Mouse (Mus musculus): ENCODE measurements around the gene Marc2.

Gene Marc2

DNA sequence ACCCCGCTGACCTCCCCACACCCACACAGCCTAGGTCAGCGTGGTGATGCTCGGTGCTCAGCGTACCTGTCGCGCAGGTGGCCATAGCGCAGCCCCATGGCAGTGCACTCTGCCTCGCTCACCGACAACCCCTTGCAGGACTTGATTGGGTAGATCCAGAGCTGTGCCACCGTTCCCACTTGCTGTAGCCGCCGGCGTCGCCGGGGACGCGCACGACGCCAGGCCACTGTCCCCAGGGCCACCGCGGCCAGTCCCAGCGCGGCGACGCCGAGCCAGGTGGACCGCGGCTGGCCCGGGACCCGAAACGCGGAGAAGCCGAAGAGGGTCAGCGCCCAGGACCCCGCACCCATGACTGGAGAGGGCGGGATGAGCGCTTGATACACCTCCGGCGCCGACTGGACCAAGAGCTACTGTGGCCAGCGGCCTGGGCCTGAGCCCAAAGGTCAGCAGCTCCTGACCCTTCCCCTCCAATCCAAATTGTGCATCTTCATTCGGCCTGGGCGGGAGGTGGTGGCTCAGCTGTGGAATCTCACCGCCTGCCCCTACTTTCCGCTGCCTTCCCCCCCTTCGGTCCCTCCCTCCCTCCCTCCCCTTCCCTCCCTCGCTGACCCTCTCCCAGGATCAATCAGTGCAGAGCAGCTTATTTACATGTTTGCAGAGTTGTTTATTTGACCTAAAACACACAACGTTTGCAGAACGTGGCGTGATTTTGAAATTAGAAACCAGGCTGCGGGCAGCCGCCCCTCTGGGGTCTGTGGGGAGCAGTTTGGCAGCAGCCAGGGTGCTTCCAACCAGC lies 35.3 kb downstream of the Marc2 start, which contains the start of gene Marc1:
TSS of gene Marc1 (minus strand) at position 534 of the 796 bp plus-strand sequence.
- intact Hi-C loops (cut with DNase I) = no loop called here

DNA sequence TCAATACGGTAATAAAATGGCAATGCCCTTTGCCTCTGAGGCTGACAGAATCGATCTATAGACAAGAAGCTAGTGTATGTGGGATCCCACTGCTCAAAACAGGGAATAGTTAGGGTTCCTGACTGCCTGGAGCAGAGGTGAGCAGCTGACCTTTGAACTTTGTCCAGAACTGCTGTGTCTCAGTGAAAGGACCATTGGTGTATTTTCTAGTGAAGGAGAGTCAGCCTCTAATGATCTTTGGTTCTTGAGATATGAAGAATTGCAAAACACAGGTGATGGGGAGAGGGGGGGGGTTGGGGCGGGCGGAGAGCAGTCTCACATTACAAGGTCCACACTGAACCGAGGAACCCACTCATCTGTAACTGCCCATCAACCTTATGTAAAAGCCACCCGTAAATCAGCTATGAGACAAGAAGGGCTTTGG lies 36.7 kb downstream of the Marc2 start:
- intact Hi-C loops (cut with DNase I) = no loop called here

DNA sequence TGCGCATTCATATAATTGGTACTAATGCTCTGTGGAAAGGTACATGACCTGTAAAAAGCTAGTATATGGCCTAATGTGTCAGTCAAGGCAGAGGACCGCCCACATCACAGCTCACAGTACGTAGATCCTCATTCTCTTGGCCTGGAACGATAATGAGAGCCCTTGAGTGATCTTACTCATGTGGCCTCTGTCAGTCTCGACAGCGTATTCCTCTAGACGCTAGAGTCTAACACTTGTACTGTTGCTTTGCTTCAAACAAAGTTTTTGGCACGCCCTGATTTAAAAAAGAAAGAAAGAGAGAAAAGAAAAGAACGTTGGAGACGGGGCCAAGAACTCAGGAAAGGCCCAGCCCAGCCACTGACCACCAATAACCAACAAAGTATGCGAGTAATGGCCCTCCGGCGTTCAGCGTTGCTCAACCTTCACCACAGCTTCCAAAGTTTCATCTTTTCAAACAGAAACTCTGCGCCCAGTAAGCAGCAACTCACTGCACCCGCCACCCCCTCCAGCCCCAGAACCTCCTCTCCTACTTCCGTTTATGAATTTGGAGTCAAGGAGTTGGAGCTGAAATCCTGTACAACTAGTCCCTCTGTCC lies 37.7 kb downstream of the Marc2 start:
- intact Hi-C loops (cut with DNase I) = no loop called here

DNA sequence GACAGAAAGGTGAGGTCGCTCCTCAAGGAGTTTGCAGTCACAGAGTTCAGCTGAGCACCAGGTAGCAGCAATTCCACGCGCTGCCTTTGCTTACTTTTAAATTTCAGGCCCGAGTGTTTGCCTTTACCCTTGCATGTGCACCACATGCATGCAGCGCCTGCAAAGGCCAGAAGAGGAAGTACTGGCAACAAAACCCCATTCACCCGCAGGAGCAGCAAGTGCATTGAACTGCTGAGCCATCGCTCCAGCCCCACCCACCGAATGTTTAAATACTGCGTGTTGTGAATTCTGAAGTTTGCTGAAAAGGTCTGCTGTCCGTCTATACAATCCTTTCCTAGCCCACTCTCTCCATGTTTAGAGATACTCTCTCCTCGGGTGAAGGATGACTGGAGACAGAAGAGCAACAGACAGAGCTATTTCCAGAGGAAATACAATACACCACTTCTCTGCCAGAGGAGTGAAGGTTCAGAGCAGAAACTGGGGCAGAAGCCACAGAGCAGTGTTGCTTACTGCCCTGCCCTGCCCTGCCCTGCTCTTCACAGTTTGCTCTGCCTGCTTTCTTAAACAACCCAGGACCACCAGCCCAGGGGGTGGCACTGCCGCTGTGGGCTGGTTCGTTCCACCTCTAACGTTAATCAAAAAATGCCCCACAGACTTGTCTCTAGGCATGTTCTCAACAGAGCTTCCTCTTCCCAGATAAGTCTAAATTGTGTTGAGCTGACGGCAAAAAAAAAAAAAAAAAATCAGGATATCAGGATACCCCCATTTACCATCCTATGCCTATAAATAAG lies 38.4 kb downstream of the Marc2 start:
- intact Hi-C loops (cut with DNase I) = no loop called here

DNA sequence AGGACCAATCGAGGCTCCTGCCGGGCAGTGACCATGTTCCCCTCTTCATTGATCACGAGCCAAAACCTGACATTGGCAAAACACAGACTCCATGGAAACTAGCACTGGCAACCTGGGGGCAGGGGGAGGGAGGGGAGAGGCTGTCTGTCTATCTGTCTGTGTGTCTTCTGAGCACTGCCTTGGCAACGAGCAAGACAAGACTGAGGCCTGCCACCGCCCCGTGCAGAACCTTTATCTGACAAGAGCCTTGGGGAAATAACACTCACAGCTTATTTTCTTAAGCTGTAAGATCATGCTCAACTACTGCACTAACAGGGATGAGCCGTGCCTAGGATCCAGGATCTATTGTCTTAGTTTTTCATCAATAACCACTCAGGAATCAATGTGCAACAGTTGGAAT lies 39.1 kb downstream of the Marc2 start:
- intact Hi-C loops (cut with DNase I) = no loop called here

DNA sequence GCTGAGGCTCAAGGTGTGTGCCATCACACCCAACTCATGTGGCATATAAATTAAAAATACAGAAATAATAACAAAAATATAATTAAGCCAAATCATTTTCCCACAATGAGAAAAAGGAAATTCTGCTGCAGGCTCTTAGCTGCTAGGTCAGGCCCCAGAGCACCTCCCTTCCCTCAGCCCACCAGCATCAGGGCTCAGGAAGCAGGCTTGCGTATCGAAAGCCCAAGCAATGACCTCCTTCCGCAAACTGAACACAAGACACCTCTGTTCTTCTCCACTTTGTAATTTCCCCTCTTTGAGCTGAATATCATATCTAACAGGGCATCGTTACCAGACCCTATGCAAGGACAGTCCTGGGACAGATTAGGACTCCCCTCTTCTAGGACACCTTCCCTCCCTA lies 40.5 kb downstream of the Marc2 start:
- intact Hi-C loops (cut with DNase I) = no loop called here

DNA sequence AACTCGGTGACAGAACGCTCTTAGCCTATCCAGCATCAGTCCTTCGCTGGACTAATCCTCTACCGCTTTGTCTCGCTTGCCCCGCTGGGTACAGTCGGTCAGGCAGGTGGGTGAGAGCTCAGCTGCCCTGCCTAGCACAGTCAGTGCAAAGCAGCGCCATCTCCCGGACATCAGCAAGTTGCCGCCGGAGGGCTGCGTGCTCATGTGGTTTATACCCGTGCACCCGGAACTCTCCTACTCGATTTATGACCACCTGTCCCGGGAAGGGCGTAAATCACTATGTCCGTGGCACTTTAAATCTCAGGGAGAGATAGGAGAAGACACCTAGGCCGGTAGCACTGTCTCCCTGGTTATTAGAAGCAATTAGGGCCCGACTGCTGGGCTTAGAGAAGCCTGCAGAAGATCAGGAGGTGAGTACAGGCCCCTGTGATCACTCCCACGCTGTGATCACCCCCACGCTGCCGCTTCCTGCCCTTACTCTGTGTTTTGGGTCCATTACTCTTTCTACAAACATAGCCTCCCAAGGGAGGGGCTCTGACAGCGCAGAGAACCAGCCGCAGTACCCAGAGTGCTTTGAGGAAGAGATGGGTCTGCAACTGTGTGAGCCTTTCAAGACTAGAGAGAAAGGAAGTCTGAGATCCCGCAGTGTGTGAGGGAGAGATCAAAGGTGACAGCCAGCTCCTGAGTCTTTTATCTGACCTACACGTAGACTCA lies 52.9 kb downstream of the Marc2 start:
- intact Hi-C loops (cut with DNase I) = no loop called here

DNA sequence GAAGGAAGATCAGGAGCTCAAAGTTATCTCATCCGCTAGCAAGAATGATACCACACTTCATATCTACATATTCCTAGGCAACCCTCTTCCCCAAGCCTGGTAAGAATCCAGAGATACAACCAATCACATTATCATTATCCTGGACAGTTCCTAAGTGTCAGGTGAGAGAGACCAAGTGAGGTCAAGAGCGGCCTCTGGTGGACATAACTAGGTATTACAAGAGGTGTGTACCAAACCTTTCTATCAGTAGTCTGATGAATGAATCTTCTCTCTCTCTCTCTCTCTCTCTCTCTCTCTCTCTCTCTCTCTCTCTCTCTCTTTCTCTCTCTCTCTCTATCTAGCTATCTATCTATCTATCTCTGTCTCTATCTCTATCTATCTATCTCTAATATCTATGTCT lies 55.1 kb downstream of the Marc2 start:
- intact Hi-C loops (cut with DNase I) = no loop called here

DNA sequence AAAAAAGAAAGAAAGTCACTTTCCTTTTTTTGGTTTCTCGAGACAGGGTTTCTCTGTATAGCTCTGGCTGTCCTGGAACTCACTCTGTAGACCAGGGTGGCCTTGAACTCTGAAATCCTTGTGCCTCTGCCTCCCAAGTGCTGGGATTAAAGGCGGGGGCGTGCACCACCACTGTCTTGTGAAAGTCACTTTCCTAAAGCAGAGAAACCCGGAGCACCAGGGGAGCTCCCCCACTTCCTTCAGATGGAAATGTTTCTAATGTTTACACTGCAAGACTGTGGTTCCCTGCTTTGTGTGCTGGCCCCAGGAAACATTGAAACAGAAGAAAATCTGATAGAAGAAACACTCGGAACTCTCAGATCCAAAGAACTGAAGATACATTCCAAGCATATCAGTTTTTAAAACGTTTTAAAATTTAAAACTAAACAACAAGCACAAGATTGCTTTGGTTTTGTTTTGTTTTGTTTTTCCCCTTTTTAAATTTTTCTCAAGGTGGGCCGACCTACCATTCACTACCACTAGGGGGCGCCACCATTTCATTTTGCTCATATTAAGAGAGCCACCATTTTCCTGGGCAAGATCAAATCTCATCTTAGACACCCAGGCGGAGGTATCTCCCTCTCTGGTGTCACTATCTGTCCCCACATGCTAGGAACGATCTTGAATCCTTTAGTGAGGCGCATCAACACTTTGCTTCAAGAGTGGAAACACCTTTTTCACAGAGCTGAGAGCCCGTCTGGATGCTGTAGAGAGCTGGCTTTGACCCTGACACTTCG lies 59.7 kb downstream of the Marc2 start:
- intact Hi-C loops (cut with DNase I) = no loop called here

DNA sequence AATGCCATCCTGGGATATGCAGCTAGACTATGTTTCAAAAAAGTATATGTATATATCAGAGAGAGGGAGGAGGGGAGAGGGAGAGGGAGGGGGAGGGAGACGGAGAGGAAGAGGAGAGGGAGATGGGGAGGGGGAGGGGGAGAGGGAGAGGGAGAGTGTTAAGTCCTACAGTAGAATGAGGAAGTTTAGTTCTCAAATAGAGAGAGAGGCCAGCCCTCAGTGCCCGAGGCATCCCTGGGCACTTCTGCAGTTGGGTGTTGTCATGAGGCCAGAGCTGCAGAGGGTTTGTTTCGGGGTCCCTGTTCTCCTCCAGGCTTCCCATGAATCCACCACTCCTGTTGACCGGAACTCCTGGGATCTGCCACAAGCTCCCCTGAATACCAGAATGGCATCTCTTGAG lies 62.6 kb downstream of the Marc2 start:
- intact Hi-C loops (cut with DNase I) = no loop called here

DNA sequence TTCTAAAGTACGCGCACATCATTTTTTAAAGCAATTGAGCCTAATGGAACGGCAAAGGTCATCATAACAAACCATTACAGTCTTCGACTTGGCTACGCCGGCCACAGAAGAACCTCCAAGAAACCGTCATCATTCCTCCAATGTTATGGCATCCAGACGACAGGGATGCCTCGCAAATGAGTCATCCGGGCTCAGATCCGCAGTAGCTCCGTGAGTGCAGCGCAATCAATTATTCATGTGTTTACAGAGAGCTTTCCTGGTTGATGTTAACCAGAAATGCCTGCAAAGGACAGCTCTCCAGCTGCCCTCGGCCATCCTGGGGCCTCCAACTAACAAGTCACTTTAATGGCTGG lies 64.1 kb downstream of the Marc2 start:
- intact Hi-C loops (cut with DNase I) = no loop called here

DNA sequence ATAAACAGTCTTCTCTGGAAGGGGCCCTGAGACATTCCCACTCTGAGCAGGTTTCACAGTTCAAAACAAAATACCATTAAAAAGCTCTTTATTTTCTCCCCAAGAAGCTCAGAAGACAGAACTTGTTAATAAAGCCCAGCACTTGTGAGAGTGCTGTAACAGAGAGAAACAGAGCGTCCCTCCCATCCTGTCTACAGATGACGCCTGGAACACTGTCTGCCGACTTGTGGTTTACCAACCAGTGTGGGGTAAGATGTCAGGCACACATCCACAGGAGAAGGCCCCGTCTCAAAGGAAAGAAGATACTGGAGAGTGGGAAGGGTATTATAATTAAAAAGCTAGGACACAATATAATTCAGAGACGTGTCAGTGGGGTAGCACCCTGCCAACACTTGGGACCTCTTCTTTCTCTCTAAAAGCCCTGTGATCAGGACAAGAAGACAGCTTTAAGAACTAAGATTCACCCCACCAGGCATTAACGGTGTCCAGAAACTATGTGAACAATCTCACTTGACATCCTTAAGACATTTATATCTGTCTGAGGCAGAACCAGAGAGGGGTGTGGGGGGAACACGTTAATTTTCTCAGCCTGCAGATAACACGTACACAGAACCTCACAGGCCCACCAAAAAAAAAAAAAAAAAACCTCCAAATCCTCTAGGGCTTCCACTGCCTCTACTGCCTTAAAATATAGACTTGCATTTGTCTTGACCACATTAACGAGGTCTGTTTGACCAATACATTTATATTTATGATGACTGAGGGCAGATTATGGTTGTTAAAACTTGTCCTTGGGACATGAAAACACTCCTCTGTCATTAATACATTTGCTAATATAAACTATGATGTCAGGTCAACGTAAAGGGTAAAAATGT lies 64.7 kb downstream of the Marc2 start:
- intact Hi-C loops (cut with DNase I) = no loop called here

DNA sequence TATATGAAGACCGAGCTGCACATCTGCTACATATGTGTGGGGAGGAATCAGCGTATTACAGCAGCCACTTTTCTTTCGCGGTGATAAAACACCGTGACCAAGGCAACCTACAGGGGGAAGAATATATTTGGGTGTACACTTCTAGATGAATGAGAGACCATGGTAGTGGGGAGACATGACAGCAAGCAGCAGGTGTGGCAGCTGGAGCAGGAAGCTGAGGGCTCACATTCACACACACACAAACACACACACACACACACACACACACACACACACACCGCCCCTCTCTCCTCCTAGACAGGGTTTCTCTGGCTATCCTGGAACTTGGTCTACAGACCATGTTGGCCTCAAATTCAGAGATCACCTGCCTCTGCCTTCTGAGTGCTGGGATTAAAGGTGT lies 68.1 kb downstream of the Marc2 start:
- intact Hi-C loops (cut with DNase I) = loop anchor here (10.0 kb wide), 1 partner anchor 513 kb away; no protein-coding TSS in a partner anchor

DNA sequence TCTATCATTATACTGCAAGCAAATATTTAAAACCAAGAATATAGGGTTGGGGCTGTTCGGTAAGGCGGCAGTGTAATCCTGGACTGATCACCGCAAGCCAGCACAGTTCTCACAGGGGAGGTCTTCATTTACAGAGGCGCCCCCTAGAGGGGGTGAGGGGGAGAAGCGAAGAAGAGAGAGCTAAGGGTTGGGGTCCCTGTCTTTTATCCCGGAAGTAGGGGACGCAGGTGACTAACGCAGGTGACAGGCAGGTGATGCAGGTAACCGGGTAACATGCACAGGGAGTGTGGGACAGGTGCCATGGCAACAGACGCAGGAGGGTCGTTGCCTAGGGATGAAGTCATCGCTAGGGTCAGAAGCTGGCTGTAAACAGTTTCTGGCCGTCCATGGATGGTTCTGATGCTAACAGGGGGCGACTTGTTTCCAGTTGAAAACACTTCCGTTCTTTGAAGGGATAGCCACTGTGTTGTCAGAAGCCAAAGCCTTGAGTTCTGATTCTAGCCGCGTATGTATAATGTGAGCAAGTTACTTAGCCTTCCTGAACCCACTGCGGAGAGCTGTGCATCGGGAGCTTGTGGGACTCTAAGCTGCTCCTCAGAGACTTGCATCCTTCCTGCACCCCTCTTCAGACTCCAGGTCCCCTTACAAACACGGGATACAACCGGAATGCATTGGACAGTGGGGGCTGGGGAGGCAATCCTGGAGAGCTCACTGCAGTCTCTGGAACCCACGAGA lies 69.0 kb downstream of the Marc2 start:
- intact Hi-C loops (cut with DNase I) = loop anchor here (10.0 kb wide), 1 partner anchor 512 kb away; no protein-coding TSS in a partner anchor

DNA sequence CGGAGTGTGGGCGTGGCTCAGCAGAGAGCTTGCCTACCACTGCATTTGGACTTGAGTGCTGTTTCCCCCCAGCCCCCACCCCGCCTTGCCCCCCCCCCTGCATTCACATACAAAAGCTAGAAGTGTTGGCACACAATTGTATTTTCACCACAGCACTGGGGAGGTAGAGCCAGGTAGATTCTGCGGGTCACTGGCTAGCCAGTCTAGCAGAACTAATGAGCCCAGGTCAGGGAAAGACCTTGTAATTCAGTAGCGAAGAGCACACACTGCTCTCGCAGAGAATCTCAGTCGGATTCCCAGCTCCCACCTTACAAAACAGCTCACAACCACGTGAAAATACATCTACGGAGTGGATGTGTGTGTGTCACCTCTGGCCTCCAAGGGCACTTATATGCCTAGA lies 71.0 kb downstream of the Marc2 start:
- intact Hi-C loops (cut with DNase I) = loop anchor here (10.0 kb wide), 1 partner anchor 510 kb away; no protein-coding TSS in a partner anchor

DNA sequence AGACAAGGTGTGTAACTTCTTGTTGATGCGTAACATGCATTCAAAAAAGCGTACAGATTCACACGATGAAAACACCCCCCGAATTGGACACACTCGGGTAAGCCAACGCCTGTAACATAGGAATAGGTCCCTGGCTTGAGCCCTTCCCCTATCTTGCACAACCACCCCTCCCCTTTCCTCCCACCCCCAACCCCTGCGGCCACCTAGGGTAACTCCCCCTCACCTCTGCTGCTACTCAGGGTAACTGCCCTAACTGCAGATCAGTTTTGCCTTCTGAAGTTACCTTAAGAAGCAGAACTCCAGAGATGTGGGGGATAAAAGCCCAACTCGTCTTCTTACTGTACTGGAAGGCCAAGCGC lies 74.4 kb downstream of the Marc2 start:
- intact Hi-C loops (cut with DNase I) = loop anchor here (10.0 kb wide), 1 partner anchor 507 kb away; no protein-coding TSS in a partner anchor

DNA sequence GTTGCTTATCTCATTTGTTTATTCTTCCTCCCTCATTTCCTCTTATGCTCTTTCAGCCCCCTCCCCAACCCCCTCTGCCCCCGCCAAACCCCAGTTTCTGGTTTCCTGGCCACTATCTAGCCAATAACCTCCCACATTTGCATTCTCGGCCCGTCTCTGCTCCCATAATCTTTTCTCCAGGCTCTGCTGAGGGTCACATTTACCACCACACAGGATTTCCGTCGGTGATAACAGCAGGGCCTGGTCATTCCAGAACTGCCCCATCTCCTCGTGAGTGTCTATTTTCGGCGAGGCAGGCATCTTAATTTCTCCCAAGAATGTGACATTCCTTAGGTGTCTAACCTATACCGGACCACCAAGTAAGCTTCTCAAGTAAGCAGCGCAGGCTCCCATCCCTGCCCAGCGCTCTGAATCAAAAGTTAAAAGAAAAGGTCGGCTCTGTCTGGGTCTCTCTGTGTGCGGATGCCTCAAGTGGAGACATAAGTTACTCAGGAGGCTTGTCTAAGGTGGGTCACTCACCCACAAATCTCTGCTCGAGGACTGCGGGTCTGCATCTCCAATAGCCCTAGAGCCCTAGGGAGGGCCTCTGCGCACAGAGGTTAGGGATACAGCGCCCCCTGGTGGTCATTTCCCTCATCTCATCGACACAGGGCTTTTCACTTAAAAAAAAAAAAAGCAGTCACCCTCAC lies 74.9 kb downstream of the Marc2 start:
- intact Hi-C loops (cut with DNase I) = loop anchor here (10.0 kb wide), 1 partner anchor 507 kb away; no protein-coding TSS in a partner anchor

DNA sequence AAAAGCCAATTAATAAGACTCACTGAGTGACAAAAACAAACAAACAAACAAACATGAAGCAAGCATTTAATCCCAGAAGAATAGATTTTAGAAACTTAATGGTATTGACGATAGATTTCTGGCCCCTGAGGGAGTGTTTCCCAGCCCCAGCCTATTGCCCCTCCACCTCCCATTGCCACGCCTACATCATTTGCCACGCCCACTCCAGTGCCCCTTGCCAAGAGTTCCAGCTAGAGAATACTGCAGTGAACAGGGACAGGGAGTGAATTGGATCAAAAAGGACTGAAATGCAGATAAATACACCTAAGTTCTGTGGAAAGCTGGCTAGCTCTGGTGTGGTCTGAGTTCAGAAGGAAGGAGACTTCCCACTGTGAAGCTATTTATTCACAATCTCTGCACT lies 82.4 kb downstream of the Marc2 start:
- intact Hi-C loops (cut with DNase I) = no loop called here
